Mouse (Mus musculus): ENCODE data around the gene Kctd21. TPM values are rescaled to one million over a fixed set of nuclear protein-coding genes. Genes with fewer than 3 reads are reported as not detected.

Gene Kctd21
- polyA plus RNA-seq, 1 experiment, result 3.0 TPM

- H3K9ac ChIP-seq (ENCODE audit: low read depth, poor library complexity, severe bottlenecking), result no peak overlapping the region
- no peak overlapping the region for H3K4me3 ChIP-seq (ENCODE audit: low read depth, low read length)
- H3K27ac ChIP-seq (ENCODE audit: insufficient read depth, low read length), result no peak overlapping the region
- H3K4me1 ChIP-seq (ENCODE audit: control insufficient read depth, insufficient read depth, low read length), result no peaks in the 10 kb centered on the region
- no peaks in the 10 kb centered on the region for H3K9me3 ChIP-seq (replicated peaks; ENCODE audit: control insufficient read depth, insufficient read depth, low read length, poor library complexity, severe bottlenecking)
- no peaks in the 10 kb centered on the region for H3K27me3 ChIP-seq (ENCODE audit: control insufficient read depth, insufficient read depth, low read length, poor library complexity, severe bottlenecking)
- H3K36me3 ChIP-seq (ENCODE audit: control insufficient read depth, insufficient read depth, low read length, poor library complexity, severe bottlenecking), result no peaks in the 10 kb centered on the region
- TF ChIP-seq POLR2A (IDR thresholded peaks at IDR 0.05; ENCODE audit: insufficient read depth, low read length) (no peak), CTCF (IDR thresholded peaks at IDR 0.05; ENCODE audit: low read depth, low read length) (no peak), EP300 (IDR thresholded peaks at IDR 0.05; ENCODE audit: insufficient read depth, low read depth, low read length) (no peak)
Observed at GRCm38 (mm10) chr7:97358347-97358746, 26.2 kb downstream of the Kctd21 start.

GRCm38 (mm10) chr7:97360166-97360565 is 28.0 kb downstream of the Kctd21 start:
- H3K27me3 ChIP-seq (ENCODE audit: control insufficient read depth, insufficient read depth, low read length, poor library complexity, severe bottlenecking), result no peaks in the 10 kb centered on the region
- H3K4me1 ChIP-seq (ENCODE audit: control insufficient read depth, insufficient read depth, low read length), result no peaks in the 10 kb centered on the region
- no peak overlapping the region for H3K4me3 ChIP-seq (ENCODE audit: low read depth, low read length)
- no peaks in the 10 kb centered on the region for H3K9me3 ChIP-seq (replicated peaks; ENCODE audit: control insufficient read depth, insufficient read depth, low read length, poor library complexity, severe bottlenecking)
- H3K36me3 ChIP-seq (ENCODE audit: control insufficient read depth, insufficient read depth, low read length, poor library complexity, severe bottlenecking), result no peaks in the 10 kb centered on the region
- H3K9ac ChIP-seq (ENCODE audit: low read depth, poor library complexity, severe bottlenecking), result no peak overlapping the region
- TF ChIP-seq POLR2A (IDR thresholded peaks at IDR 0.05; ENCODE audit: insufficient read depth, low read length), result no peak
- TF ChIP-seq CTCF (IDR thresholded peaks at IDR 0.05; ENCODE audit: low read depth, low read length), result no peak
- H3K27ac ChIP-seq (ENCODE audit: insufficient read depth, low read length), result no peak overlapping the region

- Histone ChIP-seq H3K27ac (ENCODE audit: insufficient read depth, low read length) (no peak overlapping the region), H3K36me3 (ENCODE audit: control insufficient read depth, insufficient read depth, low read length, poor library complexity, severe bottlenecking) (no peaks in the 10 kb centered on the region), H3K27me3 (ENCODE audit: control insufficient read depth, insufficient read depth, low read length, poor library complexity, severe bottlenecking) (no peaks in the 10 kb centered on the region), H3K9ac (ENCODE audit: low read depth, poor library complexity, severe bottlenecking) (no peak overlapping the region), H3K4me3 (ENCODE audit: low read depth, low read length) (no peak overlapping the region), H3K4me1 (ENCODE audit: control insufficient read depth, insufficient read depth, low read length) (no peaks in the 10 kb centered on the region), H3K9me3 (replicated peaks; ENCODE audit: control insufficient read depth, insufficient read depth, low read length, poor library complexity, severe bottlenecking) (no peaks in the 10 kb centered on the region)
- no peak for TF ChIP-seq CTCF (IDR thresholded peaks at IDR 0.05; ENCODE audit: low read depth, low read length)
- no peak for TF ChIP-seq EP300 (IDR thresholded peaks at IDR 0.05; ENCODE audit: insufficient read depth, low read depth, low read length)
- TF ChIP-seq POLR2A (IDR thresholded peaks at IDR 0.05; ENCODE audit: insufficient read depth, low read length), result no peak
Observed at GRCm38 (mm10) chr7:97360955-97361354, 28.8 kb downstream of the Kctd21 start.

GRCm38 (mm10) chr7:97361467-97361866 is 29.3 kb downstream of the Kctd21 start:
- H3K9me3 ChIP-seq (replicated peaks; ENCODE audit: control insufficient read depth, insufficient read depth, low read length, poor library complexity, severe bottlenecking), result no peaks in the 10 kb centered on the region
- H3K27me3 ChIP-seq (ENCODE audit: control insufficient read depth, insufficient read depth, low read length, poor library complexity, severe bottlenecking), result no peaks in the 10 kb centered on the region
- no peak overlapping the region for H3K9ac ChIP-seq (ENCODE audit: low read depth, poor library complexity, severe bottlenecking)
- no peaks in the 10 kb centered on the region for H3K36me3 ChIP-seq (ENCODE audit: control insufficient read depth, insufficient read depth, low read length, poor library complexity, severe bottlenecking)
- H3K4me1 ChIP-seq (ENCODE audit: control insufficient read depth, insufficient read depth, low read length), result no peaks in the 10 kb centered on the region
- H3K4me3 ChIP-seq (ENCODE audit: low read depth, low read length), result no peak overlapping the region
- TF ChIP-seq CTCF (IDR thresholded peaks at IDR 0.05; ENCODE audit: low read depth, low read length) (peak; percentile 88), EP300 (IDR thresholded peaks at IDR 0.05; ENCODE audit: insufficient read depth, low read depth, low read length) (no peak), POLR2A (IDR thresholded peaks at IDR 0.05; ENCODE audit: insufficient read depth, low read length) (no peak)
- no peak overlapping the region for H3K27ac ChIP-seq (ENCODE audit: insufficient read depth, low read length)

GRCm38 (mm10) chr7:97365887-97366286 is 33.8 kb downstream of the Kctd21 start:
- H3K4me3 ChIP-seq (ENCODE audit: low read depth, low read length), result no peak overlapping the region
- no peak overlapping the region for H3K27ac ChIP-seq (ENCODE audit: insufficient read depth, low read length)
- TF ChIP-seq POLR2A (IDR thresholded peaks at IDR 0.05; ENCODE audit: insufficient read depth, low read length), result no peak
- TF ChIP-seq CTCF (IDR thresholded peaks at IDR 0.05; ENCODE audit: low read depth, low read length), result no peak
- TF ChIP-seq EP300 (IDR thresholded peaks at IDR 0.05; ENCODE audit: insufficient read depth, low read depth, low read length), result no peak
- no peaks in the 10 kb centered on the region for H3K27me3 ChIP-seq (ENCODE audit: control insufficient read depth, insufficient read depth, low read length, poor library complexity, severe bottlenecking)
- no peaks in the 10 kb centered on the region for H3K4me1 ChIP-seq (ENCODE audit: control insufficient read depth, insufficient read depth, low read length)
- no peaks in the 10 kb centered on the region for H3K9me3 ChIP-seq (replicated peaks; ENCODE audit: control insufficient read depth, insufficient read depth, low read length, poor library complexity, severe bottlenecking)
- no peaks in the 10 kb centered on the region for H3K36me3 ChIP-seq (ENCODE audit: control insufficient read depth, insufficient read depth, low read length, poor library complexity, severe bottlenecking)
- H3K9ac ChIP-seq (ENCODE audit: low read depth, poor library complexity, severe bottlenecking), result no peak overlapping the region

- Histone ChIP-seq H3K4me1 (ENCODE audit: control insufficient read depth, insufficient read depth, low read length) (no peaks in the 10 kb centered on the region), H3K4me3 (ENCODE audit: low read depth, low read length) (no peak overlapping the region), H3K27ac (ENCODE audit: insufficient read depth, low read length) (no peak overlapping the region), H3K9ac (ENCODE audit: low read depth, poor library complexity, severe bottlenecking) (no peak overlapping the region), H3K9me3 (replicated peaks; ENCODE audit: control insufficient read depth, insufficient read depth, low read length, poor library complexity, severe bottlenecking) (no peaks in the 10 kb centered on the region), H3K36me3 (ENCODE audit: control insufficient read depth, insufficient read depth, low read length, poor library complexity, severe bottlenecking) (peaks cover 36% of the 10 kb centered on the region), H3K27me3 (ENCODE audit: control insufficient read depth, insufficient read depth, low read length, poor library complexity, severe bottlenecking) (no peaks in the 10 kb centered on the region)
- TF ChIP-seq POLR2A (IDR thresholded peaks at IDR 0.05; ENCODE audit: insufficient read depth, low read length) (no peak), EP300 (IDR thresholded peaks at IDR 0.05; ENCODE audit: insufficient read depth, low read depth, low read length) (no peak), CTCF (IDR thresholded peaks at IDR 0.05; ENCODE audit: low read depth, low read length) (no peak)
Observed at GRCm38 (mm10) chr7:97375101-97375500, 43.0 kb downstream of the Kctd21 start.
